Mouse (Mus musculus) brain, embryonic 14.5 days (tissue): Measurements from ENCODE around the gene Tst.

ENCODE experiments used
- CTCF ChIP-seq: fragments of 200-500 bp; IDR thresholded peaks from 2 replicates; pipeline ENCODE4 v1.5.1; 2012; ENCODE audit warnings: inconsistent platforms, mild to moderate bottlenecking, moderate library complexity, borderline replicate concordance; ENCODE audit not compliant: insufficient read depth, insufficient read length; ENCODE audit errors: extremely low read depth
- POLR2A ChIP-seq: fragments of 200-500 bp; IDR thresholded peaks from 2 replicates; pipeline ENCODE4 v1.6.1; 2012; ENCODE audit warnings: mild to moderate bottlenecking, inconsistent platforms, borderline replicate concordance; ENCODE audit not compliant: poor library complexity, insufficient read depth, insufficient read length, severe bottlenecking; ENCODE audit errors: extremely low read depth

DNA sequence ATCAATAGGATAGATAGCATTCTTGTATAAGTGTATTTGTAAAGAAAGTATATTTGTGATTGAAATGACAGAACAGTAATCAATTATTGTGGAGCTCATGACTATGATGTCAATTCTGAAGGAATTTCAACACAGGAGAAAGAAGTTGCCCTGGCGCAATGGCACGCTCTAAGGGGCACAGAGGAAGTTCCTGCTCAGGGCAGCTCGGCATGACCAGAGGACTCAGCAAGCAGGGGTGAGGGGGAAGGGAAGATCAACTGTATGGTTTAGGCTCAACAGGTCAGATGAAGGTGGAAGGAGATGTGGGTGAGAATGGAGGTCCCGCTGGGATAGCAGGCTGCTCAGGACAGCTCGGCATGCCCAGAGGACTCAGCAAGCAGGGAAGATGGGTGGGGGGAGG, 50.2 kb downstream of the Tst start:
- no peak for TF ChIP-seq POLR2A
- no peak for TF ChIP-seq CTCF
